Mouse (Mus musculus): ENCODE measurements around the gene Osgin1. TPM values are rescaled to one million over a fixed set of nuclear protein-coding genes. Genes with fewer than 3 reads are reported as not detected.

Gene Osgin1
- polyA plus RNA-seq, 2 experiments: 17.0 to 18.8 TPM

GRCm38 (mm10) chr8:119427634-119428349 lies 6.1 kb upstream of the Osgin1 start:
- peaks cover 0 to 23% of the 10 kb centered on the region in 2 experiments; a peak in 1 of 4 replicates for H3K4me1 ChIP-seq (replicated peaks; ENCODE audit: control insufficient read depth in 2 of 2, insufficient read depth in 2 of 2, low read length in 1 of 2)
- no peaks in the 10 kb centered on the region for H3K36me3 ChIP-seq (replicated peaks; ENCODE audit: control insufficient read depth, insufficient read depth, low read depth)
- H3K9me3 ChIP-seq (ENCODE audit: control insufficient read depth, low read length): no peaks in the 10 kb centered on the region
- no peak overlapping the region for H3K4me3 ChIP-seq (ENCODE audit: insufficient read depth in 1 of 2, low read depth in 2 of 2, low read length in 2 of 2)
- DNase-seq (ENCODE audit: low read depth in 3 of 3, low spot score in 3 of 3): no peak
- 61% methylated on average over 12 of the region's 12 CpGs for WGBS (ENCODE audit: insufficient replicate concordance)
- no peak for ATAC-seq (ENCODE audit: insufficient read depth)
- no peak overlapping the region for H3K27ac ChIP-seq
- no peak overlapping the region for H3K4me2 ChIP-seq (ENCODE audit: low read depth)
- no peaks in the 10 kb centered on the region for H3K27me3 ChIP-seq (ENCODE audit: control insufficient read depth, insufficient read depth, low read length)
- H3K9ac ChIP-seq (replicated peaks): no peak overlapping the region
- TF ChIP-seq EP300 (IDR thresholded peaks at IDR 0.05; ENCODE audit: low read depth) (no peak), CTCF (IDR thresholded peaks at IDR 0.05; ENCODE audit: low read depth) (no peak)

GRCm38 (mm10) chr8:119428350-119428740 lies 5.6 kb upstream of the Osgin1 start:
- H3K4me1 ChIP-seq (replicated peaks; ENCODE audit: control insufficient read depth in 2 of 2, insufficient read depth in 2 of 2, low read length in 1 of 2): peaks cover 0 to 23% of the 10 kb centered on the region in 2 experiments; a peak in 2 of 4 replicates
- no peak overlapping the region for H3K4me3 ChIP-seq (ENCODE audit: insufficient read depth in 1 of 2, low read depth in 2 of 2, low read length in 2 of 2)
- DNase-seq (ENCODE audit: low read depth in 3 of 3, low spot score in 3 of 3): no peak
- H3K9me3 ChIP-seq (ENCODE audit: control insufficient read depth, low read length): no peaks in the 10 kb centered on the region
- no peaks in the 10 kb centered on the region for H3K36me3 ChIP-seq (replicated peaks; ENCODE audit: control insufficient read depth, insufficient read depth, low read depth)
- no peak overlapping the region for H3K4me2 ChIP-seq (ENCODE audit: low read depth)
- no peak for TF ChIP-seq EP300 (IDR thresholded peaks at IDR 0.05; ENCODE audit: low read depth)
- TF ChIP-seq CTCF (IDR thresholded peaks at IDR 0.05; ENCODE audit: low read depth): no peak
- H3K9ac ChIP-seq (replicated peaks): no peak overlapping the region
- no peaks in the 10 kb centered on the region for H3K27me3 ChIP-seq (ENCODE audit: control insufficient read depth, insufficient read depth, low read length)
- no peak overlapping the region for H3K27ac ChIP-seq
- 58% methylated on average over 7 of the region's 7 CpGs for WGBS (ENCODE audit: insufficient replicate concordance)
- ATAC-seq (ENCODE audit: insufficient read depth): no peak

- no peak for ATAC-seq (ENCODE audit: insufficient read depth)
- Histone ChIP-seq H3K27me3 (ENCODE audit: control insufficient read depth, insufficient read depth, low read length) (no peaks in the 10 kb centered on the region), H3K4me3 (ENCODE audit: insufficient read depth in 1 of 2, low read depth in 2 of 2, low read length in 2 of 2) (no peak overlapping the region), H3K9me3 (ENCODE audit: control insufficient read depth, low read length) (no peaks in the 10 kb centered on the region), H3K4me1 (replicated peaks; ENCODE audit: control insufficient read depth in 2 of 2, insufficient read depth in 2 of 2, low read length in 1 of 2) (peaks cover 0 to 20% of the 10 kb centered on the region in 2 experiments; a peak in 2 of 4 replicates), H3K4me2 (ENCODE audit: low read depth) (no peak overlapping the region), H3K27ac (no peak overlapping the region), H3K9ac (replicated peaks) (no peak overlapping the region), H3K36me3 (replicated peaks; ENCODE audit: control insufficient read depth, insufficient read depth, low read depth) (no peaks in the 10 kb centered on the region)
- no peak for TF ChIP-seq EP300 (IDR thresholded peaks at IDR 0.05; ENCODE audit: low read depth)
- no peak for TF ChIP-seq CTCF (IDR thresholded peaks at IDR 0.05; ENCODE audit: low read depth)
- WGBS (ENCODE audit: insufficient replicate concordance): 37% methylated on average over 5 of the region's 5 CpGs
- DNase-seq (ENCODE audit: low read depth in 3 of 3, low spot score in 3 of 3): no peak
Measured at GRCm38 (mm10) chr8:119428766-119429327, 5.1 kb upstream of the Osgin1 start.

DNA sequence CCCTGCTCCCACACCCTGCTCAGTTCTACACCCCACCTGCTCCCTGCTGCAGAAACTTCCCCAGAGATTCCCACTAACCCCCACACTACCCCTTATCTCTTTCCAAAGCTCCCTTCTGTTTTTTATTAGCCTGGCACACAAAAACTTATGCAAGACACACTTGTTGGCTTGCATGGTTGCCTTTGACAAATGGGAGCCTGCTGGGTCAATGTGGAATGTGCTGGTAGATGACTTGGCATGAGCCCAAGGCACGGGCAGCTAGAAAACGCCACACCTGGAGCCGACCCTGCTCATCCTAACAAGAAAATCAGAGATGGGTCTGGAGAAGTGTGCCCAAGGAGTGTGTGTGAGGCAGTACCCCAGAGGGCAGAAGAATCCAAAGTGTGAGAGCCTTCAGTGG lies 4.4 kb upstream of the Osgin1 start:
- no peak overlapping the region for H3K4me3 ChIP-seq (ENCODE audit: insufficient read depth in 1 of 2, low read depth in 2 of 2, low read length in 2 of 2)
- DNase-seq (ENCODE audit: low read depth in 3 of 3, low spot score in 3 of 3): no peak
- no peak overlapping the region for H3K4me2 ChIP-seq (ENCODE audit: low read depth)
- WGBS (ENCODE audit: insufficient replicate concordance): 67% methylated on average over 3 of the region's 3 CpGs
- TF ChIP-seq CTCF (IDR thresholded peaks at IDR 0.05; ENCODE audit: low read depth) (no peak), EP300 (IDR thresholded peaks at IDR 0.05; ENCODE audit: low read depth) (no peak)
- no peaks in the 10 kb centered on the region for H3K27me3 ChIP-seq (ENCODE audit: control insufficient read depth, insufficient read depth, low read length)
- no peak overlapping the region for H3K27ac ChIP-seq
- peaks cover 0 to 21% of the 10 kb centered on the region in 2 experiments; a peak in 2 of 4 replicates for H3K4me1 ChIP-seq (replicated peaks; ENCODE audit: control insufficient read depth in 2 of 2, insufficient read depth in 2 of 2, low read length in 1 of 2)
- ATAC-seq (ENCODE audit: insufficient read depth): no peak
- H3K9me3 ChIP-seq (ENCODE audit: control insufficient read depth, low read length): no peaks in the 10 kb centered on the region
- H3K36me3 ChIP-seq (replicated peaks; ENCODE audit: control insufficient read depth, insufficient read depth, low read depth): no peaks in the 10 kb centered on the region
- no peak overlapping the region for H3K9ac ChIP-seq (replicated peaks)

DNA sequence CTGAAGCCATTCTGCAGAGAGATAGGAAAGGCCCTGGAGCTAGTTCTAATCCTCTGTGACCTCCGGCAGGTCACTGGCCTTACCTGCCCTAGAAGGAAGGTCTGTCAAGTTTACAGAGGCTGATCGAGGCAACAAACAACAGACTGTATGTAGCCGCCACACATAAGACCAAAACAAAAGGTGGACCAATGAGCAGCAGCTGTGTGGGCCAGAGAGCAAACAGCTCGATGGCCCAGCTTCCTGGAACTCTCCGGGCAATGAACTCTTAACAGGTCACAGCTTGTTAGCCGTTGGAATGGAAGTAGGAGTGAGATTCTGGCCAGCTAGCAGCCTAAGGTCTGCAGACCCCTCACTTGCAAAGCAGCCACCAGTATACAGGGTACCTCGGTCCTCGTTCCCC lies 3.7 kb upstream of the Osgin1 start:
- no peaks in the 10 kb centered on the region for H3K36me3 ChIP-seq (replicated peaks; ENCODE audit: control insufficient read depth, insufficient read depth, low read depth)
- H3K4me3 ChIP-seq (ENCODE audit: insufficient read depth in 1 of 2, low read depth in 2 of 2, low read length in 2 of 2): no peak overlapping the region
- no peak overlapping the region for H3K27ac ChIP-seq
- WGBS (ENCODE audit: insufficient replicate concordance): 51% methylated on average over 8 of the region's 8 CpGs
- no peak overlapping the region for H3K9ac ChIP-seq (replicated peaks)
- ATAC-seq (ENCODE audit: insufficient read depth) (peak; percentile 40), DNase-seq (ENCODE audit: low read depth in 3 of 3, low spot score in 3 of 3) (no peak)
- no peak overlapping the region for H3K4me2 ChIP-seq (ENCODE audit: low read depth)
- peaks cover 0 to 18% of the 10 kb centered on the region in 2 experiments; a peak in 2 of 4 replicates for H3K4me1 ChIP-seq (replicated peaks; ENCODE audit: control insufficient read depth in 2 of 2, insufficient read depth in 2 of 2, low read length in 1 of 2)
- no peaks in the 10 kb centered on the region for H3K9me3 ChIP-seq (ENCODE audit: control insufficient read depth, low read length)
- H3K27me3 ChIP-seq (ENCODE audit: control insufficient read depth, insufficient read depth, low read length): no peaks in the 10 kb centered on the region
- TF ChIP-seq CTCF (IDR thresholded peaks at IDR 0.05; ENCODE audit: low read depth) (no peak), EP300 (IDR thresholded peaks at IDR 0.05; ENCODE audit: low read depth) (no peak)

All from liver, embryonic 14.5 days (tissue).